Mouse (Mus musculus) layer of hippocampus, postnatal 10 days (tissue): ENCODE data around the gene Tlx3. TPM values are rescaled to one million over a fixed set of nuclear protein-coding genes. Genes with fewer than 3 reads are reported as not detected.

ENCODE experiments used
- DNase-seq, 2 experiments: peaks; one replicate each; pipeline ENCODE4 v3.0.0; 2021; ENCODE audit warnings: low spot score in 2 of 2
- long read RNA-seq: library from polyadenylated mRNA; stranded (forward); transcript quantifications from one replicate; pipeline ENCODE4 v2.0.0, GENCODE M21; 2023
- total RNA-seq, 2 experiments: library from RNA; stranded (reverse); gene quantifications; 2 replicates each; pipeline ENCODE4 v1.2.3; 2021

The Tlx3 gene
- not detected for total RNA-seq
- long read RNA-seq: 0 reads

DNA sequence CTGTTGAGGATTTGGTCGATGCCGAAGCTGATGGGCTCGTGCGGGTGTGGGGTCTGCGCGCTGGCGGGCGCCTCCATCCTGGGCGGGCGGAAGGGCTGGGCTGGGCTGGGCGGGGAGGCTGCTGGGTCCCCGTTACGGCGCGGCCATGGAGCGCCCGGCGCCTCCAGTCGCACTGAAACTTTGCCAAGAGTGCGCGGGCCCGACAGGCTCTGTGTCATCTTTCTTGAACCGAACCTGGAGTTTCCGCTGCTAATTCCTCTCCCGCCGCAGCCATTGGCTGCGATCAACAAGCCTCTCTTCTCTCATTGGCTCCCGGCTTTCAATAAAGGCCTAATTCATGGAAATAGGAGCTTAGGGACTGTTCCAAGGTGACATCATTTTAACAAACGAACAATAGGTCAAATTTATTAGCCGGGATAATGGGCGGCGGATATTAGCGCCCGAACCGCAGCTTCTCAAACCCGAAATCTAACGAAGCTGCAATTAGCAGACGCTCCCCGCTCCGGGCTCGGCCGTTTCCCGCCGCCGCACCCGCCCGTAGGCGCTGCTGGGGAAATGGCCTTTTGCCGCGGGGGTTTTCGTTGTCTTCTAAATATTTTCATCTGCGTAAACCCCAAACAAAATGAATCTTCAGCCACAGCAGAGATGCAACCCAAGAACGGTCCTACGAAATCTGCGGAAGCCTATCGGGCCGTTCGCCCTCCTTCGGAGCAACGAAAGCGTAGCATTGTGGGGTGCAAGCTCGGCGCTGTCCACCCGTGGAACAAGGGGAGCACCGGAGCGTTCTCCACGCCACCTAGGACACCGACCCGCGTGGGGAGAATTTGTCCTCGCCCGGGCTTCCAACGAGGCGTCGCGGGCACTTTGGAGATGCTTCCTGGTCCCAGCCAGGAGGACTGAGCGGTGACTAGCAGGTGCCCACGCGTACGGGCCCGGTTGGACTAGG, at the start of gene Tlx3:
Gene Tlx3 (minus strand): TSS at position 207 of the 946 bp plus-strand sequence.
- peak; percentile 46 to 52 for DNase-seq

DNA sequence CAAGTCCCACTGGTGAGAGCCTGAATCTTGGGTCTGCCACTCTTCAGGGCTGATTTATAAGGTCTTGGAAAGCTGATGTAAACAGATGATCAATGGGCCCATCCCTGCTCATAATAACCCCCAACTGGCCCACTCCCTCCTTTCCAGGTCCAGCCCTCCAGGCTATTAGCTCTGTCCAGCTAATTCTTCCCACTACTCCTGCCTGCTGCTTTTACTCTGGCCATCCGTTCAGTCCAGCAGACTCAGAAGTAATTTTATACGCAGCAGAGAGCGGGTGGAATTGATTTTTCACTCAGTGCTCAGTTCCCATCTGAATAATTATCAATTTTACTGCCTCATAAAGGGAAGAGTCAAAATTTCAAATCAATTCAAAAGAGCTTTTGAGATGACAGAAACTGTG, 36.9 kb upstream of the Tlx3 start:
- no peak for DNase-seq

DNA sequence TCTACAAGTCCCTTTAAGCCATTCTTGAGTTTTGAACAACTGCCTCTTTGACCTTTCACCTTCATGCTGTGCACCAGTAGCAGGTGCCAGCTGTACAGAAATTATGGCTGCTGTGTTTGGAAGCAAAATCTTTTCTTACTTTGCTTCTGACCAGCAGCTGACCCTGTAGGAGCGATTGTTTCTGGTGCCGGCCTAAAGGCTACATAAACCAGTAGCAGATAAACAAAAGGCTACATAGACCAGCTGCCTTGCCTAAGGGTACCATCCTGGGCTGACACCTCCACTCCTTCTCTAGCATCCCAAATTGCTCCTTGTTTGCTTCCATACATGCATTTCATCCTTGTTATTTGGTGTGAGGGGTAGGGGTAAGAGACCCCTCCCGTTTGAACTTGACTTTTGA, 30.7 kb upstream of the Tlx3 start:
- no peak for DNase-seq

DNA sequence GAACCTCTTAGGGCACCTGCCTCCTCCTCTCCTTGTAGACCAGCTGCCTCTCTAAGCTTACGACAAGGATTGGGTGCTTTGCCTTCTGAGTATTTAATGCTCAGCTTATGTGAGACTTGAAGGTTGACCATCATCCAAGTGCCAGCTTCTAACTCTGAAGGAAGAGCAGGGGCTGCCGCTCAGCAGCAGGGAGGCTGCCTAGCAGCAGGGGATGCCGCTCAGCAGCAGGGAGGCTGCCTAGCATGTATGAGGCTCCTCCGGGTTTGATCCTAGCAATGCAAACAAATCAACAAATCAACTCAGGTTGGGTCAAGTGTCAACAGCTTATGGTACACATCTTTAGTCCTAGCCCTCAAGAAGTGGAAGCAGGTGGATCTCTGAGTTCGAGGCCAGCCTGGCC, 28.7 kb upstream of the Tlx3 start:
- DNase-seq: no peak

DNA sequence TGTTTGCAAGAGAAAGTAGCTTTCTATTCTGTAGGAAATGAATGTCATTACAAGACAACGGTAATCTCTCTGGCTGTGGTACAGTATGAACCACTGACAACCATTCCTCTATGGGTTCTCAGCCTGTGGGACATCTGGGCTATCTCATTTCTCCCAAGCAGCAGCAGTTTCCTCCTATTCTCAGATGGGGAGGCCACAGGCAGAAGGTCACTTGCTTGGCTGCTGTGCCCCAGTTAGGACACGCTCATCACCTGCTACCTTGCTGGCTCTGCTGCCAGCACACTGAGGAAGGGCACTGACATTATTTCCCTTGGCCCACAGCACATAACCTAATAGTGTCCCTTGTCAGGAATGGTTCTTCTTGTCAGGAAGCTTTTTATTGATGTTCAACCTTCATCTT, 24.8 kb upstream of the Tlx3 start:
- DNase-seq: no peak

DNA sequence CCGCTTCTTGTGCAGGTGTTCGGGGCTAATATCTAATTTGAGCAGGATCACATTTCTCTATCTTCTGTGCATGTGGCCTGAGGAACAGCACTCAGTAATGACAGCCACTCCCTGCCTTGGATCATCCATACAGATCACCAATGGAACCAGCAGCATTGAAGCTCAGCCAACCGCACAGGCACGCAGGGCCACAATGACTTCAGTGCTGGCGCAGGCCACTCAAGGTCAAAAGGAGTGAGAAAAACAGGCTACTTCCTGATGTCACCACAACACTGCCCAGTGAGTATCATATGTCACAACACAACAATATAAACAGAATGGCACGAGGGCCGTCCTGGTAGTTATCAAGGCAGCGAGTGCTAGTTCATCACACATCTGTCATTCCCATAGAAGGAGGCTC, 23.1 kb upstream of the Tlx3 start:
- DNase-seq: no peak

DNA sequence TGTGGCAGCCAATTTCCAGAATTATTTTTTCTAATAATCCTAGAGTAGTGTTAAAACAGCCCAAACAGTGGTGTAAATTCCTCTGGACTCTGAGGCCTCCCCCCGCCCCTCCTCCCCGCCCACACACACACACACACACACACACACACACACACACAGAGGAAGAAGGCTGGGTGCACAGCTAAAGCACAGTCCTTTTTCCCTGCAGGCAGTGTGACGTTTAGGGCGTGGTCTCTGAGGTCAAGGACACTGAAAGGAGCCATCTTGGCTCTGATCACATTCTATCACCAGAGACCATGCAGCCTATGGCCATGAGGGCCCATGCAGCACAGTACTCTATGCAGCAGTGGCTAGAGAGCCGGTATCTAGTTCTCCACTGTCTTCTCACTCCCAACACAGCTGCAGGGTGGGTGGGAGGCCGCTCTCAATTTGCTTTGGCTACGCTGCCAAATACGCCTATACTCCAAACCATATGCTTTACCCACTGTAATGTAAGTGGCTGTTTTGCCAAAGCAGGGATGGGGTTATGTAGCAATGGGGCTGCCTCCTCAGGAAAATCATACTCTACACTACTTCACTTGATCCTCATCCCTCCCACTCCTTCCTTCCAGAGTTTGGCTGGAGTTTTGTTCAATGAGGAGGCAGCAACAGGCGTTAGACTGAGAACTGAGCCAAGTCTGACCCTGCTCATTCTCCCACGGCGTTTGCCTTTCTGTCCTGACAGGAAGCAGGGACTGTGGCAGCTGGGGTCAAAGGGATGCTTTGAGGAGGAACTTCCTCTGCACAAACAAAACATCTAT, 18.4 kb upstream of the Tlx3 start:
- DNase-seq: no peak

DNA sequence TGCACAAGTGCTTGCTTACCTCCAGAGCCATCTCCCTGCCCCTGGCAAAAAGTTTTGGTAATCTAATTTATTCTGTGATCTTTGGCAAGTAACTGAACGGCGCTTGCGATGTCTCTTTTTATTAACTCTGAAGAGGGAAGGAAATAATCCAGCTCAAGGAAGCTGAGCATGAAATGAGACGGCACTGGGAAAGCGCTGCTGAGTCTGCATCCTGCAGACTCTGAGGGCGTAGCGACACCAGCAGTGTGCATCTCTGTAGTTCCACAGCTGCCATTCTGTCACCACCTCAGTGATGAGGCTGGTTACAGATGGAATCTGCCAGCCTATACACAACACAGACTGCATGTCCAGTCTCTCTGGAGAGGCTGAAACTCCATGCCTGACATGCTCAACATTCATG, 17.4 kb upstream of the Tlx3 start:
- DNase-seq: no peak

DNA sequence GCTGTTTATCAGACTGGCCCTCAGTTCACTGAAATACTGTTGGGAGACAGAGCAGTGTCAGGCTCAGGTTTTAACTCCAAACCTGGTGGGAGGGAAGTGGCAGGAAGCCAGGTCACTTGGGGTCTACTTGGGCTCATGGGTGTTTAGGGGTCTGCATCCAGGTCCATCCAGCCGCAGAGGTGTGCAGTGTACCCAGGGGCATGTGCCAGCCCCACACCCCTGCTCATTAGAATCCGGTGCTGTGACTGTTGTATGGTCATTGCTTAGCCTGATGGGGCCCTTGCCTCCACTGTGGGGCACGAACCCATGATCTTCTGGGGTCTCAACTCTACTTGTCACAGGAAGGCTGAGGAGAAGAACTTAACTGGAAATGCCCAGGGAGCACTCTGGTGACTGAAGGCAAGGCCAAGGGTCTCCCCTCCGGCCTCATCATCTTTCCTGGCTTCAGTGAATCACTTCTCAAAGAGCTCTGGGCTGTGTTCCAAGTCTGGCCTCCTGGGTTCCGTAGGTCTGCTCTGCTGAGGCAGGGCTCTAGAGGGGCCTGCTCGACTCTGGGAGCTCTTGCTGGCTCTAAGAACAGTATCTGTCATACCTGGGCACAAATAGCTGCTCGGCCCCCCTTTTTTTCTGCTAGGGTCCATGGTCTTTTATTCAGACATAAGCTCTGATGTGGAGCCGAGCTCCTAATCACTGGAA, 14.1 kb upstream of the Tlx3 start:
- no peak for DNase-seq

DNA sequence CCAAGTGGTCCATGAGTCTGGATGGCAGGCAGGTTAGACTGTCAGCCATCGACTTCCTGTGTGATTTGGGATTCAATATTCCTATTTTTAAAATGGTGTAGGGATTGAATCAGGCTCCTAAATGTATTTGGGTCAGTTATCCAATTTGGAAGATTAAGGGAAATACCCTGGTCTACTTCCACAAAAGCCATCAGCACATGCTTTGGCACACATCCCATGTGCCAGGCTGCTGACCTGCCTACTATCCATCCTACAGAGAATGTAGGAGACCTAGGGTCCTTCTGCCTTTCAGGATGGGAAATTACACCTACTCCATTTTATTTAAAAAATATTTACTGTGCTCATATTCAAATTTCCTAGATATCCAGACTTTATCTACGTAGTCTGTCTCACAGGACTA, 4.0 kb upstream of the Tlx3 start:
- no peak for DNase-seq

DNA sequence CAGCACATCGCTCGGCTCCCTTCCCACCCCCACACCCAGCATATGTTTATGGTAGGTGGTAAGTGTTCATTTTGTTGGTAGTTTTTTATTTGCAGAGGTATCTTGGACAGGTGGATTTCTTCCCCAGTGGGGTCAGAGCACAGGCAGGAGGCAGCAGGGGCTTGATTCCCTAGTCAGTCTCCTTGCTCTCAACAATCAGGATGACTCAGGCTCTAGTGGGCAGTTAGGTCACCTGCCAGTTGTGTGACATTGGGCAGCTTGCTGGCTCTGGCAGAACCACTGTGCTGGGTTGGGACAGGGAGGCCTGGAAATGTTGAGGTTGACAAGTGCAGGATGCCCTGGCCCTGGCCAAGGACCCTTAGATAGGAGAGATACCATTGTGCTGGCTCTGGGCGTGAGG, 1.6 kb upstream of the Tlx3 start:
- DNase-seq: no peak

DNA sequence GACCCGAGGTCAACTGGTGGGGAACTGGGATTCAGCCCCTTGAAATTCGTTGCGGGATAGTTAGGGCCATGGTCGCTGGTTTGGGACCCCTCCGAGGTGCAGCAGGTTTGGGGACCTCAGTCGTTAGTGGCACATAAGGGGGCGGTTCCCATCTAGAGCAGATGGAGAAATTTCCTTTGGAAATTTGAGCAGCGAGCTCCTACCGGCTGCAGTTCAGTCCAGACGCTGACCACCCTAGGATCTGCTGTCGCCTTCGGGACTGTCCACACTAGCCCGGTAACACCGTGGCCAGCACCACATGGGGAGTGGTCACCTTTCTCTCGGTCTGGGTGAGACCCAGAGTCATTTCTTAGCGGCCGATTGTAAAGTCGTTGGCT, 928 bp upstream of the Tlx3 start:
- DNase-seq: peak in 1 of 2 experiments; percentile 22

DNA sequence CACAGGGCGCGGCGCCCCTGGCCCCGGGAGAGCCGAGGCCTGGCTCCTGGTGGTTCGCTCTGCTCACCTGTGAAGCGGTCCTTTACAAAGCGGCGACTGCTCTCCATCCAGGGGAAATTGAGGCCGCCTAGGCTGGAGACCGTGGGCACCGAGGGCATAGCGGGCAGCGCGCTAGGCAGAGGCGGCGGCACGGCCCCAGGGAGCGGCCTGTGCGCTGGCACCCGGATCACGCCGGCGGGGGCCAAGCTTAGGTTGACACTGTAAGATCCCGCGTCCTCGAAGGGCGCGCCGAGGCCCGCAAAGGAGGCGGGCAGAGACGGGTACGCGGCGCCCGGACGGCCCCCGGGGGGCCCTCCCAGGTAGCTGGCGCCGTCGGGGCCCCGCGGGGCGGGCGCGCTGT, 417 bp downstream of the Tlx3 start:
- DNase-seq: no peak

DNA sequence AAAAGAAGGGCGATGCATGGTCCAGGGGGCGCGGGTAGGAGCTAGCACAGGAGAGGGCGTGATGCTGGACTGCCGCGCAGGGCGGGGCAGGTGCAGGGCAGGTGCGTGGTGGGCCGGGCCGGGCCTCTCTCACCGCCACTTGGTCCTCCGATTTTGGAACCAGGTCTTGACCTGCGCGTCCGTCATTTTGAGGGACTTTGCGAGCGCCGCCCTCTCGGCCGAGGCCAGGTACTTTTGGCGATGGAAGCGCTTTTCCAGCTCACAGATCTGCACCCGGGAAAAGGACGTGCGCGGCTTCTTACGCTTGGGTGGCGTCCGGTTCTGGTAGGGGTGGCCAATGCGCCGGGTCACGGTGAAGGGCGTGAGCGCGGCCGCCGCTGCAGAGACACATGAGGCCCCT, 1.1 kb downstream of the Tlx3 start:
- DNase-seq: no peak

DNA sequence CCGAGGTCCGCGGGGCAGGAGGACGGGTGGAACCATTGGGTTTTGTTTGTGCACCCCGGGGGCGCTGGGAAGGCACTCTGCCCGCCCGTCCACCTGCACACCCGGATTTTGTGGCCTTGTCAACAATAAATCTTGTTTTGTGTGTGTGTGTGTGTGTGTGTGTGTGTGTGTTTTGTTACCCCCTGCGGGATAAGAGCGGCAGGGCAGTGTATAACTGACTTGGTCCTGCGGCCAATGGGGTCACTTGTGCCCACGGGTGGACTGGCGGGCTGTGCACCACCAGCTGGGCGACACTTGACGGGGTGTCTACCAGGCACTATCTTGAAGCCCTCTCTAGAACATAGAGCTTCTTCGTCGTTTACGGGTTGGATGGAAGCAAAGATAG, 1.8 kb downstream of the Tlx3 start:
- DNase-seq: no peak

DNA sequence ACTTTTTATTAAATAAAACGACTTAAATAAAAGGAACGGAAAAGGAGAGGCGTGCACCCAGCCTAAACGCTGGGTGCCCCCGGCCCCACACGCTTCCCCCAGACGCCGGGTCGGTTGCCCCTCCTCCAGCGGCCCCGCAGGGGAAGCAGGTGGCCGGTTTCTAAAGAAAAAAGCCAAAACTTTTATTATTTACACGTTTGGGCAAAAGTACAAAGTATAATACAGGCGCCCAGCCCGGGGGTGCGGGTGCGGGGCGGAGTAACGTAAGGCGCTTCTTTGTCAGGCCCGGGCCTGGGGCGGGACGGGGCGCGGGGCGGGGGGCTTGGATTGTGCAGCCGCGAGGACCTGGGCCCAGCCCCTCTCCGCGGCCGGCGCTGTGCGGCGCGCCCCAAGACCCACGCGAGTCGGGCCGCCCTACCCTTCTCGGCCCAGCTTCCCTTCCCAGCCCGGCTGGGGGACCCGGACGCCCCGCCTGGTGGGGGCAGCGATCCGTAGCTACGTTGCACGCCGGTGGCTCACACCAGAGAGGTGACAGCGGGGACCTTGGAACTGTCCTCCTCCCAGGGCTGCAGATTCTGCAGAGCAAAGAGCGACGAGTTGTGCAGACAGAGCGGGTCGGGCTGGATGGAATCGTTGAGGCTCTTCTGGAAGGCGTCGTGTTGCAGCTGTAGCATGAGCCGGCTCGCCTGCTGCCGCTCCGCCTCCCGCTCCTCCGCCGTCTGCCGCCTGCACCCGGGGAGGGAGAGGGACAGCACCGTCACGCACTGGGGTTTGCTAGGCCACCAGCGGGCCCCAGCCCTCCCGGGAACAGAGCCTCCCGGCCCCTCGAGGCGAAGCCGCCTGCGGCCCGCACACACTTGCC, 2.4 kb downstream of the Tlx3 start:
- peak in 1 of 2 experiments; percentile 27 for DNase-seq

DNA sequence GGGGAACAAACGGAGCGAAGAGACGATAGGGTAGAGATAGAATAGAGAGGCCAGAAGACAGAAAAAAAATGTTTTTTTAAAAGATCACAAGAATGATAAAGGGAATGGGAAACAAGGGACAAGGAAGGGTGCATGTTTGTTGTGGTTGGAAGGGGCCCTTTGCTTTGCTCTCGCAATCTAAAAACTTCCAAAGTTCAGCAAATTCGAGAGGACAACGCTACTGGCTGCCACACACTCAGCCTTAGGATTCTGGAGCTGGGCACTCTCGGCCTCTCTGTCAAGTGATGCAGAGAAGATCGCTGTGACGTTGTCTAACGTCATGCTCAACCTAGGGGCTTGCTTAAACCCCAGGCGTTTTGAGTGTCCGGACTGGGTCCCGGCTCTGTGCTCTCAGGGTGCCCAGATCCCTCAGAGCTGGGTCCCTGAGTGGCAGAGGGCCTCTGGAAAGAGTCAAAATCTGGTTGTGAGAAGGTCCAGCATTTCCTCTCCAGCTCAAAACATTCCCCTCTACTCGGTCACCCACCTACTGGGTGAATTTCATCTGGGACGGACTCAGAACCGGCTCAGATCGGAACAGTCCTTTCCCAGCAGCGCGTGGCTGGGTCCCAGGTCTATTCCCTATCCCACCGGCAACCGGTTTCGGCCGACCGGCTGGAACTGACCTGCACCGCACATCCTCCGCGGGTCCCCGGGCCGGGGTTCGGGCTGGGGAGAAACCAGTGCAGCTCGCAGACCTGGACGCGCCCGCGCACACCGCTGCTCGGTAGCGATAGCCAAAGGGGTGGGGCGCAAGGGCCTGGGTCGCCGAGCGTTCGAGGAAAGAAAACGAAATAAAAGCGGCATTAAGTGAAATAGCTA, 3.3 kb downstream of the Tlx3 start:
- peak in 1 of 2 experiments; percentile 14 for DNase-seq

DNA sequence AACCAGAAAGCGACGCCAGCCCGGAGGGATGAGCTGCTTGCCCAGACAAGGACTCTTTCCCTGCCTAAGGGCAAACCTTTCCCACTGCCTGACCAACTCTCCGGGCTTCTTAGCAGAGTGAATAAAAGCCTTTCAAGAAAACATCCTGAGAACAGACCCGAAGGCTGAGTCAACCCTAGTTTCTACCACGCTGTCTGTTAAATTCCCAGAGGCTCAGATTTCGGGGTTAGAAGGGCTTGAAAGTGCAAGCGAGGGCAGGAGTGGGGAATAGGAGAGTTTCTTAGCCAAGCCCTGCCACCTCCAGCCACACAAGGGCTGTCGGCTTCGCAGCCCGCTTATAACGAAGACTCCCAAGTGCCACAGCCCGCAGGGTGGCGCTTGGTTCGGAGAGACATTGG, 4.3 kb downstream of the Tlx3 start:
- DNase-seq: no peak

DNA sequence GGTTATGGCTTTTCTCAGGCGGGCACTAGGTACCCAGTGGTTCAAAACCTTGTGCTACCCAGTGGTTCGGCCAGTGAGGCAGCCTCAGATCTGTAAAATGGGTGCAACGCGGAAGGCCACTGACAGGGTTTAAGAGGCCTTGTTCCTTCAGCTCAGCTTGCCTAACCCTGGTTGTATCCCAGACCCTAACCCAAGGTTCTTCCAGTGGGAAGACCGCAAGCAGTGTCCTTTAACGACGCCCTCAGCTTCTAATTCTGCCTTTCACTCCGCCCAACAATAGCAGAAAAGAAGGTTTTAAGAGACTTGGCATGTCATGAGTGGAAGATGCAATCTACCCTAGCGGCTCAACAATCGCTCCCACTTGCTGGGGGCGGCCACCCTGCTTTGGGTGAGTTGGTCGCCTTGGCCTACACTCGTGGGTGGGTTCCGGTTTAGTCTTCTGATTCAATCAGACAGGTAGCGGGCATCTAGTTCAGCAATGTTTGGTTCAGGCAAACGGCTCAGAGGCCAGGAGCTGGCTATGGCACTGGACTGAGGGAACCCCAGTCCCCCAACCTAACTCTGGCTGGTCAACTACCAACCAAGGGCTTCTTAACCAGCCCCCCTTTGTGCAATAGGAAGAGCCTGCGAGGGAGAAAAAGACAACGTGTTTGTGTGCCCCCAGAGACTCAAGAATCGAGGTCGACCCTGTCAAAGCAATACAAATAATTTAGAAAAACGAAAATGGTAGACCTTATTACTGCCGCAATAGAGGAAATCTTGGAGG, 4.9 kb downstream of the Tlx3 start:
- no peak for DNase-seq
